Mouse (Mus musculus) frontal cortex, postnatal 25 days (tissue): ENCODE results near the gene Gpr27.

Source experiments
- DNase-seq, 2 experiments: peaks; one replicate each; pipeline ENCODE4 v3.0.0; 2022; ENCODE audit warnings: low spot score in 2 of 2

The Gpr27 gene

GRCm38 (mm10) chr6:99677325-99677724 is 15.2 kb upstream of the Gpr27 start:
- no peak for DNase-seq

- DNase-seq: no peak
Observed at GRCm38 (mm10) chr6:99678108-99678507, 14.4 kb upstream of the Gpr27 start.

- DNase-seq: no peak
Observed at GRCm38 (mm10) chr6:99683974-99684373, 8.5 kb upstream of the Gpr27 start.

GRCm38 (mm10) chr6:99684899-99685298 is 7.6 kb upstream of the Gpr27 start:
- DNase-seq: no peak

- DNase-seq: no peak
Observed at GRCm38 (mm10) chr6:99688513-99688912, 4.0 kb upstream of the Gpr27 start.

- no peak for DNase-seq
Observed at GRCm38 (mm10) chr6:99691666-99692205, 743 bp upstream of the Gpr27 start.

- DNase-seq: no peak
Observed at GRCm38 (mm10) chr6:99692916-99693841, 700 bp downstream of the Gpr27 start.

- DNase-seq: no peak
Observed at GRCm38 (mm10) chr6:99700484-99700883, 8.0 kb downstream of the Gpr27 start.

- DNase-seq: no peak
Observed at GRCm38 (mm10) chr6:99711576-99712101, 19.2 kb downstream of the Gpr27 start.

GRCm38 (mm10) chr6:99713256-99713655 is 20.8 kb downstream of the Gpr27 start:
- no peak for DNase-seq

GRCm38 (mm10) chr6:99715191-99715590 is 22.7 kb downstream of the Gpr27 start:
- DNase-seq: no peak

- DNase-seq: no peak
Observed at GRCm38 (mm10) chr6:99715913-99716312, 23.4 kb downstream of the Gpr27 start.

GRCm38 (mm10) chr6:99721032-99721431 is 28.6 kb downstream of the Gpr27 start:
- no peak for DNase-seq

GRCm38 (mm10) chr6:99722390-99722789 is 29.9 kb downstream of the Gpr27 start:
- no peak for DNase-seq

GRCm38 (mm10) chr6:99725971-99726561 is 33.6 kb downstream of the Gpr27 start, which contains the start of gene Prok2:
Gene Prok2, minus strand, starts transcription at chr6:99726392.
- no peak for DNase-seq

GRCm38 (mm10) chr6:99726576-99727303 is 34.3 kb downstream of the Gpr27 start:
- DNase-seq: no peak

- no peak for DNase-seq
Observed at GRCm38 (mm10) chr6:99729853-99730252, 37.4 kb downstream of the Gpr27 start.

GRCm38 (mm10) chr6:99731926-99732325 is 39.4 kb downstream of the Gpr27 start:
- DNase-seq: no peak

GRCm38 (mm10) chr6:99732673-99733072 is 40.2 kb downstream of the Gpr27 start:
- no peak for DNase-seq

GRCm38 (mm10) chr6:99734666-99735065 is 42.2 kb downstream of the Gpr27 start:
- no peak for DNase-seq

GRCm38 (mm10) chr6:99742866-99743265 is 50.4 kb downstream of the Gpr27 start:
- no peak for DNase-seq
